Mouse (Mus musculus): ENCODE measurements at regions not wholly inside any gene's neighbourhood (a gene's known extent, or its start where the extent isn't known, plus 50 kb on each side); places are given as distances from the start of the nearest gene placed in this dataset.

DNA sequence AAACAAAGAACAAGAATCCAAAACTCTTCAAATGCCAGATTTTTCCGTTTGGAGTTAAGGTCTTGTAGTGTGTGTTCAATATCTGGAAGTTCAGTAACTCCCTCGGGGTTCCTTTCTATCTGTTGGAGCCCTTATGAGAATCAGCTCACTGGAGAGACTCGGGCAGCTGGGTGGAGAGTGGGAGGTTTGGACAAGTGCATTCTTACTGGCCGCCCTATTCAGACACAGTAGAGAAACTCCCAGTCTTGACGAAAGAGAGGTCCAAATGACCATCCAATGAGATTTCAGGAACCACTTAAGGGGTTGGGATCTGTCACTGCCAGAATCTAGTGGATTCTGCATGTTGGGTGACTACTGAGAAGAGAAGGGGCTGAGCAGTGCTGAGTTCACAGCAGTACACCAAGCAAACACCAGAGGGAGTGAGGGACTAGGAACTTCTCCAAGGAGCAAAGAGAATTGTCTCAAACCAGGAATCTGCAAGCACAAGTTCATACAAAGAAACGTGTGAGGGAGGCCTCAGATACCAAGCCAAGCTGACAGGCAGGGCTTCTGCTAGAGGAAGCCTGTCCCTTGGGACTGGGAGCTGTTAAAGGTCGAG, 310.0 kb upstream of the Magi2 start:
- WGBS: 38% methylated on average over 7 of the region's 7 CpGs
- H3K27me3 ChIP-seq (ENCODE audit: control insufficient read depth, insufficient read depth, low read length): no peaks in the 10 kb centered on the region
- ATAC-seq (replicated peaks; ENCODE audit: insufficient number of reproducible peaks, low FRiP score, low TSS enrichment, low read depth): peak; percentile 72
- no peak overlapping the region for H3K4me3 ChIP-seq (ENCODE audit: low read depth, low read length)
- H3K4me1 ChIP-seq (ENCODE audit: control insufficient read depth, insufficient read depth, low read length): no peaks in the 10 kb centered on the region
- H3K27ac ChIP-seq (replicated peaks; ENCODE audit: low read depth, low read length): no peak overlapping the region
- H3K9ac ChIP-seq (replicated peaks; ENCODE audit: low read length): no peak overlapping the region
- peak; percentile 69 for DNase-seq (ENCODE audit: low spot score)
- no peak overlapping the region for H3K4me2 ChIP-seq (ENCODE audit: low read depth, low read length)
- no peaks in the 10 kb centered on the region for H3K9me3 ChIP-seq (replicated peaks; ENCODE audit: control insufficient read depth, low read length)
- no peaks in the 10 kb centered on the region for H3K36me3 ChIP-seq (replicated peaks; ENCODE audit: control insufficient read depth, insufficient read depth, low read depth, low read length)

GRCm38 (mm10) chr5:18953875-18954474, 272.9 kb upstream of the Magi2 start:
- 77% methylated on average over 4 of the region's 4 CpGs for WGBS
- no peaks in the 10 kb centered on the region for H3K4me1 ChIP-seq (ENCODE audit: control insufficient read depth, insufficient read depth, low read length)
- DNase-seq (ENCODE audit: low spot score) (no peak), ATAC-seq (replicated peaks; ENCODE audit: insufficient number of reproducible peaks, low FRiP score, low TSS enrichment, low read depth) (no peak)
- H3K36me3 ChIP-seq (replicated peaks; ENCODE audit: control insufficient read depth, insufficient read depth, low read depth, low read length): no peaks in the 10 kb centered on the region
- H3K27ac ChIP-seq (replicated peaks; ENCODE audit: low read depth, low read length): no peak overlapping the region
- no peak overlapping the region for H3K9ac ChIP-seq (replicated peaks; ENCODE audit: low read length)
- no peaks in the 10 kb centered on the region for H3K9me3 ChIP-seq (replicated peaks; ENCODE audit: control insufficient read depth, low read length)
- H3K4me2 ChIP-seq (ENCODE audit: low read depth, low read length): no peak overlapping the region
- H3K4me3 ChIP-seq (ENCODE audit: low read depth, low read length): no peak overlapping the region
- H3K27me3 ChIP-seq (ENCODE audit: control insufficient read depth, insufficient read depth, low read length): no peaks in the 10 kb centered on the region

Measured in embryonic facial prominence, embryonic 11.5 days (tissue).